Mouse (Mus musculus): ENCODE data around the gene Serp2.

Gene Serp2

DNA sequence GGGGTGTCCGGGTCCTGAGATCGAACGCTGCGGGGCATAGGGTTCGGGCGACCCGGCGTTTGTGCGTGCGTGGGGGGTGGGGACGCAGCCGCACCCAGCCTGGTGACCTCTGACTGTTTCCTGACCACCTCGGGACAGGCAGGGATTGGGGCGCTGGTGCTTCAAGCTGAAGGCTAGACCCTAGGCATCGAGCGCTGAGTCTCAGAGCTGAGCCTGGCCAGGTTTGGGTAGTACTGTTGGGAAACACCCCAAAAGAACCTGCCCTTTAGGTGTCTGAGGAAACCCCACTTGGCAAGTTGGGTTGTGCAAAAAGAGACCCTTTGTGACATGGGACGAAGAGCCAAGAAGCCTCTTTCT, at the start of gene Serp2:
Gene Serp2 (minus strand): TSS at position 38 of the 357 bp plus-strand sequence.
- no peak for DNase-seq (ENCODE audit: low read depth)

DNA sequence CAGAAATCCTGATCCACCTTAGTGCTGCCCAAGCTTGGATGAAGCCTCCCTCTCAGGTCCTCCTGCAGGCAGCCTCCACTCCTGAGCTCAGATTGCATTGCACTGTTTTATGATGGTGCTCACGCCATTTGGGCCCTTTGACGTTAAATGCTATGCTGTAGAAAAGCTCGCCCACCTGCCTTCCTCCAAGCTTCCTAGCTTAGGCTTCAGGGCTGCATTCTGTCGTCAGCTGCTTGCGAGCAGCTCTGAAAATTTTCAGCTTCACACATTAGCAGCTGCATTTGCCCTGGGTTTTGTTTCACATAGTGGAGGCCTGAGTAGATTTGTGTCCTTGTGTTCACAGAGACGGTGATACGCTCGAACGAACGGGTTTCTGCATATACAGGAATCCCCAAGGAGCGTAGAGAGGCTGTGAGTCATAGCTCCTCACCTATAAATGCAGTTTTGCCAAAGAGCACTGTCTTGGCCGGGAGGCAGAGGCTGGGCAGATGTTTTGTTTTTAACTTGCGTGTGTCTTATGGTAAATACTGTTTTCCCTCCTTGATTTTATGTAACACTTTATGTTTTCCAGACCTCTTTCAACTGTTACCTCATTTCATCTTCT, 49.3 kb upstream of the Serp2 start:
- DNase-seq (ENCODE audit: low read depth): no peak

DNA sequence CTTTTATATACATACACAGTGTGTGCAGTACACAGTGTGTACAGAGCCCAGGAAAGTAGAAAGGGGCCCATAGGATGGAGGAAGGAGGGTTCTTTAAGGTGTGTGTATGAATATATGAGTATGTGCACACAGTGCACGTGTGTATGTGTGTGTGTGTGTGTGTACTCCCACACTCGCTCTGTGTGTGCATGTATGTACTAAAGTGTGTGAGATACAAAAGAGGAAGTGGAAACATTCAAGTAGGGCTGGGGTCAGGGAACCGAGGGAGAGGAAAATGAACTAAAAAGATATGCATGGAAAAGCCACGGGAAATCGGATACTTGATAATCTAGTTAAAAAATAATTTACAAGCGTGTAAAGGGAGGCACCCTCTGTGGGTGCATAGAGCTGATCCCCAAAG, 47.3 kb upstream of the Serp2 start:
- DNase-seq (ENCODE audit: low read depth): no peak

DNA sequence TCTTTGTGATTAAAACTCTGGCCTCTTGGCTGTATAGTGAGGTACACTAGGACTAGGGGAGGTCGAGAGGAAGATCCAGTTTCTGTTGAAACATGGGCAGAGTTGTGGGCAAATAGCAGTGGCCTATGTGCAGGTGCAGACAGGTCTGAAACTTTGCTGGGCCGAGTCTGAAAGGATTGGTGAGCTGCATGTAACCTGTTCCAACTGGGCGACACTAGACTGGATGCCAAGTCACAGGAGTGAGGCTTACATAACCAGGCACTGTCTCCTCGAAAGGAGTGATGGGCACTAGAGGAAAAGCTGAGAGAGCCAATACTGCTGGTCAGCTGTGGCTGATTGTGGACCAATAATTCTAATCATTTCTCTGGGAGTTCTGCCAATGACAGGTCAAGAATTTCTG, 45.0 kb upstream of the Serp2 start:
- DNase-seq (ENCODE audit: low read depth): no peak

DNA sequence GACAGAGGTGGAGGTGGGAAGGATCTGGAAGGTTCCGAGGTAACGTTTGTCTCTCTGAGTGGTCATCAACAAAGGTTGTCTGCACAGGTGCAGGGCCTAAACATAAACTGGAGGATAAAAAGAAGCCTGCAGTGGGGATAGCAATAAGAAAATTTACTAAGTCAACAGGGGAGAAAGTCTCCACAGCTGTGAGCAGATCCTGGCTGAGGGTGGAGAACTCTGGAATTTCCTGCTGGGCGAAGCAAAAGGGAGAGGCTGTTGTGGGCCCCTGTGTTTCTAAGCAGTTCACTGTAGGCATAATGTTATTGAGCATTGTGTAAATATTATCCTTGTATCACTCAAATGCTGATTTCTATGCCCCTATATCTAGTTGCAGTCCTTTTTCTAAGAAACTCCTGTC, 43.7 kb upstream of the Serp2 start:
- no peak for DNase-seq (ENCODE audit: low read depth)

DNA sequence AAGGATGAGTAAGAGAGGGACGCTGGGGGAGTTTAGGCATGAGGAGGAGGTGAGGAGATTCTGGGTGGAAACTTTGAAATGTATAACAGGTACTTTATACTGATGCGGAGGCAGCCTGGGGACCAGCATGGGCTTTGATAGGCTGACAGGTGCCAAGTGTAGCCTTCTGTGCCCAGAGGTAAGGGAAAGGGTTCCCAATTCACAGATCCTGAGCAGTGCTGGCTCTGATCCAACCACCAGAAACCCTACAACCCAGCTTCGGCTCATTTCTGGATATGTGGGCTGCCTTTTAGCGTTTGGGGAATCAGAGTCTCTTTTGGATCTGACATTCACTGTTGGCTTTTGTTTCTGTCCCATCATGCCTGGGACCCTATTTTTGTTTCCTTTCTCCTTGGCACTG, 43.0 kb upstream of the Serp2 start:
- no peak for DNase-seq (ENCODE audit: low read depth)

DNA sequence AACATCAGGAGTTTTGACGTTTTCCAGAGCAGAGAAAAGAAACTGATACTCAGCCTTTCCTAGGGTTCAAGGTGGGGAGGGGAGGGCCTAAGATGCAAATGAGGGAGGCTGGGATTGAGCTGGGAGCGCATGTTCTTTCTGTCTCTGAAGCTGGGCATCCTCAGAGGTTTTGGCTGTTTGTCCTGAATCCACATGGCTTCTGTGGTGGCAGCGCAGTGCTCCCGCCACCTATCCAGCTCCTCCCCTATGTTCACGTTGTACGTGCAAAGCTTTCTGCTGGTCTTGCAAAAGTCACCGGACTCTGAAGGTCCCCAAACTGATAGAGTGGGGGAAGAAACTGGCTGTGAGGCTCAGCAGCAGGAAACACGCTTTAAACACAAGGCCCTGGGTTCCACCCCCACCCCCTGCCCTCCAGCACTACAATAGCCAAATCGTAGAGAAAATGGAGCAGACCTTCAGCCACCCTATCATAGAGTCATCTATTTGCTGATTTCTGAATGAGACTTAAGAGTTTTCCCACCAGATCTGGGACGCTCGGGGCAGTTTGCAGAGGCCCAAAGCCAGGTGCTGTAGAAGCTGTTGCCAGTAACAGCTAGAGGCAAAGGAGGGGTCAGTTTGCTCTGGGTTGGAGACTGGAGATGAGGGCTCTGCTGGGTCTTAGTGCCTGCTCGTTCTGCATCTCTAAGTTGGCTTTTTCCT, 42.0 kb upstream of the Serp2 start:
- DNase-seq (ENCODE audit: low read depth): no peak

DNA sequence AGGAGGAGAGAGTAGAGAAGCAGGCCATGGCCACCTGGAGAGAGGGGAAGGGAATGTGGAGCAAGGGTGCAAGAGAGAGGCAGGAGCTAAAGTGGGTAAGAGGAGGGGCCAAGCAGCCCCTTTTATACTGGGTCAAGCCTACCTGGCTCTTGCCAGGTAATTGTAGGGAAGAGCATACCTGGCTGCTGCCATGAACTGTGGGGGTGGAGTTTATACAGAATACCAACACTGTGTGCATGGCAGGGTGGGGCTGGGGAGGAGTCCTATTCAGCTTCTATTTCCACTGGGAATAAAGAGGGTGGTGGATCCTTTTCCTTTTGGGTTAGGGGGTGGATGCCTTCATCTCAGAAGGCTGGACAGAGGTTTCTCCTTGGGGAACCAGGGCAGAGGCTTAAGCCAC, 41.1 kb upstream of the Serp2 start:
- no peak for DNase-seq (ENCODE audit: low read depth)

DNA sequence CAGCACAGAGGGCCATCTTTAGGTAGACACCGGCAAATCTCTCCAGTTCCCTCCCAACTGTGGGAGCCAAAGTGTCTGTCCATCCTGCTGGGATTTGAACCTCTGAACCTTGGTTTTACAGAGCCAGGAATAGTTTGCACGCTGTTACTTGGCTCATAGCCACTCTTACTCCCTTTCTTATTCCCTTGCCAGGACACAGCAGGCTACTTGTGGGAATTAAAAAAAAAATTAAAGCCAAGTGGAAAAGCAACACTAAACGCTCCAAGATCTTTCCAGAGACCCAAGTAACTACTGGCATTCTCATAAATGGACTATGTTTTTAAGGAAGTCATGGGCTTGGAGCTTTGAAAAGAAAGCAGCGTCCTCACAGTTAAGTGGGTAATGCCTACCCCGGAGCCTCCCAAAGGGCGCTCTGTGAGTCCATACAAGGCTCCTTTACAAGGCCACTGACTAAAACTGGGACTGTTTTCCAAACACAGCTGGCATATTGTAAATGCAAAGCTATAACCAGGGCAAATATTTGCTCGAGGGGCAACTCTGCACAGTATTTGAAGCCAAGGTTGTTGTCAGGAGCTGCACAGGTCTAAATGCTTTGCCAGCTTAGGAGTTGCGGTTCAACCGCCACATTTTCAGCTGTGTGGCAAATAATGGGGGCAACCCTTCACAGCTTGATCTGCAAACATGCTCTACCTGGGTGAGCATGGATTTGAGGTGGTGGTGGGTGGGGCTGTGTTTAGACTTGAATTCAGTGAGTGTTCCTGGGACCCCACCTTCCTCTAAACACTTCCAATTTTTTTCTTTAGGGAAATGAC, 38.6 kb upstream of the Serp2 start:
- no peak for DNase-seq (ENCODE audit: low read depth)

DNA sequence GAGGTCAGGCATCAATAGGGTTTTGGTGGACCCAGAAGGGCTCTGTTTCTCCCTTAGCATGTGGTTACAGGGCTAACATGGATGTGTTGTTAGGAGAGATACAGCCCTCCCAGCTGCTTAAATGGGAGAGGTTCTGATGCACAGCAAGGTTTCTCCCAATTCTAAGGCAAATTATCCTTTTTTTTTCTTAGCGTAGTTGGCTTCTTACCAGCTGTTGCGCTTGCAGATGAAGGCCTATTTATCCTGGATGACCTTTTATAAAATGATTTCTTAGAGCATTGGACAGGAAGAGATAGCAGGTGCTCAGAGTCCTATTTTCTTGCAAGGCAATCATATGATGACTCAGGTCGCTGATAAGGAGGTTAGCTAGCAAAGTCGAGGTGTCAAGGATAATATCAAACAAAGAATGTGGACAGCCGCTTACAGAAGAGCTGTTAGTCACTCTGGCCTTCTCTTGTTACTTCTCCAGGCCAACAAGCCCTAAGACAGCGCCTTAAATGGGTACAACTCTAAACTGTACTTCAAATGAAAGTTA, 37.7 kb upstream of the Serp2 start:
- peak; percentile 85 for DNase-seq (ENCODE audit: low read depth)

DNA sequence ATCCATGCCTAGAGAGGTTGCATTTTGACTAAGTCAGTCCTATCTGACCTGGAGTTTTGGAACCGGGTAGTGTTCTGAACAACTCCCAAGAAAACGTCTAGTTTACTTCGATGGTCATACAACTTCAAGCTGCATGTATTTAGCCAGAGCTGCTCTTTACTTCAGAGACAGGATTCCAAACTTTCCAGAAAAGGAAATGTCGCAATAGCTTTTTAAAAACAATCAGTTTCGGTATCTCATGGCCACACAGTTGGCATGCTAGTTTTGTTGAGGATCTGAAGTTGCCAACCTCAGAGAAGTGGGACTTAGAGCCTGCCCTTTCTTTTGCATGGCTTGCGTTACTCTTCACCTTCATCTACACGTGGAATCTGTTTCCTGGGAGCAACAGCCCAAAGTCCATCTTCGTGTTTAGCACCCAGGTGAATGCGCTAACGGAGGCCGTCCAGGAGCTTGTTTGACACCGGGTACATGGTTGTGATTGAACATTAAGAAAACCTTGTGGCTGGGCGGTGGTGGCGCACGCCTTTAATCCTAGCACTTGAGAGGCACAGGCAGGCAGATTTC, 37.0 kb upstream of the Serp2 start:
- peak; percentile 32 for DNase-seq (ENCODE audit: low read depth)

DNA sequence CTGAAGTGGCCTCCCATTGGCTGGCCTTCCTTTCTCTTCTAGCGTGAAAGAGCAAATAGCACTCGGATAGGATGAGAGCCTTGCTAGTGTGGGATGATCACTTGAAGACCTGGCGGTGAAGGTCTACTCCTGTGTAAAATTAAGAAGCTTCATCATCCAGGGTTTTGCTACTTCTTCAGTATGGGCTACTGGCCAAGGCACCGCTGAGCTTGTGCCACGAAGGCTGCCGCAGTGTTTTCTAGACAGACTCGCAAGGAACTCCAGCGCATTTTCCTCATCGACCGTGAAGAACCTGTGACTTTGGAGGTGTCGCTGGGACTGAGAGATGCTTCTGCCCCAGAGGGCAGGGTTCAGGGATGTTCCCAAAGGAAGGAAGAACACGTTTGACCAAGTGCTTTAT, 36.0 kb upstream of the Serp2 start:
- no peak for DNase-seq (ENCODE audit: low read depth)

DNA sequence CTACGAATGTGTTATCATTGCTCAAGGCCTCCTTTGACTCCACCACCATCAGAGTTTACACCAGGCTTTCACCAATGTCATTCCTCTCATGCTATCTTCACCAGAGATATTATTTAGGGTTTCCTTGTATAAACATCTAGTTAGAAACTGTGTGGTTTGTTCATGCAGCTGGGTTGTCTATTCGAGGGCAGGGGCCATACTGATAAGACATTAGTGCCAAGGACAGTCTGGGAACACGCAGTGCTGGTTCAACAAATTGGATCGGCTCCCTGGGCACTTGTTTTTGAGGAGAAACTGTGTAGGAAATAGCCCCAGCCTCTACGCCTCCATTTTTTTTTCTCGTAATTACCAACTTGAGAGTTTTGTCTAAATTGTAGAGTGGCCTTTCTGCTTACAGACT, 35.4 kb upstream of the Serp2 start:
- DNase-seq (ENCODE audit: low read depth): peak; percentile 74

DNA sequence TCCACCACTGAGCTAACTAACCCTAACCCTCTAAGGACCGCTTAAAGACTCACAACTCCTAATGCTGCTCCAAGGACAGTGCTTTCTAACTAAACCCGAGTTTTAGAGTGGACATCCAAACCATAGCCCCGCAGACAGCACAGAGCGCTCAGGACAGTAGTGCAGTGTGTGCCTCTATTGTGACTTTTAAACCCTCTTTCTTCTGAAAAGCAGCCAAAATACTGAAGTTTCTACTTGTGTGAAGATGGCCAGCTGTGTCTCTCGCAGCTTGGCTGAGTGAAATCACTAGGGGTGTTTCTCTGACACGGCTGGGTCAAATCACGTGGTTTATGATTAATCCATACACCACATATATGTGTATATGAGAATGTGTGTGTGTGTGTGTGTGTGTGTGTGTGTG, 33.4 kb upstream of the Serp2 start:
- no peak for DNase-seq (ENCODE audit: low read depth)

DNA sequence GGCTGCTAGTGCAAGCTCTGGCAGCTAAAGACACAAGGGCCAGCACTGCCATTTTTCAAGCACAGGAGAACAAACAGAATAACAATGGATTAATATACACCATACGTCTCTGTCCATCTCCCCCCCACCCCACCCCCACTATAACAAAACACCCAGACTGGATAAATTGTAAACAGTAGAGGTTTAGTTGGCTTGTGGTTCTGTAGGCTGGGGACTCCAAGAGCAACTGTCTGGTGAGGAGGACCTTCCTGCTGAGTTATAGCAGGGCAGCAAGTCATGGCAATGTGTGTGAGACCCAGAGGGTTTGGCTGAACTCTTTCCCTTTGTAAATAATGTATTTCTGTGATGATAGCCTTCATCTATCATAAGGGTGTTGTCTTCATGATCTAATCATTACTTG, 33.0 kb upstream of the Serp2 start:
- no peak for DNase-seq (ENCODE audit: low read depth)

DNA sequence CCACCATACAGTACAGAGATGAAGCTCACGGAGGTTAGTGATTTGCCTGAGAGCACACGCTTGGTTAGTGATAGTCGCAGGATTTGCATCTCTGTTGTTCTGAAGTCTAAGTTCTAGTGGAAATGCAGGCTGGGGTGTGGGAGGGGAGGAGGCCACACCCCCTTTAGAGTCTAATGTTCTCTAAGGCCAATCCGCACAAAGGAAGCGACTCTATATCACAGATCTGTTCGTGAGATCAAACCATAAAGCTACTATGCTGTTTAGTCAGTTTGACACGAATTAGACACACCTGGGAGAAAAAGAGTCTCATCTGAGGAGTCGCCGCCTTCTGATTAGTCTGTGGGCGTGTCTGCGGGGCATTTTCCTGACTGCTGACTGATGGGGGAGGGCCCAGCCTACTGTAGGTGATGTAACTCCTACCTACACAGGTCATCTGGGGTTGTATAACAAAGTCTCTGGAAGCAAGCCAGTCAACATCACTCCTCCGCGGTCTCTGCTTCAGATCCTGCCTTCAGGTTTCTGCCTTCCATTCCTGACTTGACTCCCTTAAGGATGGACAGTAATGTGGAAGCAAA, 29.2 kb upstream of the Serp2 start:
- no peak for DNase-seq (ENCODE audit: low read depth)

DNA sequence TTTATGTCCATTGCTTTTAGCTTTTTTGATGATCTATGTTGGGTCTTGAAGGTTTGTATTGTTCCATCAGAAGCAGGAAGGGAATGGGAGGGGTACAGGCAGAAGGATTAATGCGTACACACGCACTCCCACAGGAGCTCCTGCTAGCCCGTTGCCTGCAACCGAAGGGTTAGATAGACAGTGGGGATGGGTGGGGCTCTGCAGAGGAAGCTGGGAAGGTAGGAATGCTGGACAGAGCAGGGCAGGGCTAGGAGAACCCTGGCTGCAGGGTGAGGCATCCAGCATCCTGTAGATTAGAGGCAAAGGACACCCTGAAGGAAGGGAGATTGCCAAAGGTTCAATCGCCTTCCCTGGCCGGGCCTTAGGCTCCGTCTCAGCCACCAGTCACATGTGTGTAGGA, 27.3 kb upstream of the Serp2 start:
- no peak for DNase-seq (ENCODE audit: low read depth)

DNA sequence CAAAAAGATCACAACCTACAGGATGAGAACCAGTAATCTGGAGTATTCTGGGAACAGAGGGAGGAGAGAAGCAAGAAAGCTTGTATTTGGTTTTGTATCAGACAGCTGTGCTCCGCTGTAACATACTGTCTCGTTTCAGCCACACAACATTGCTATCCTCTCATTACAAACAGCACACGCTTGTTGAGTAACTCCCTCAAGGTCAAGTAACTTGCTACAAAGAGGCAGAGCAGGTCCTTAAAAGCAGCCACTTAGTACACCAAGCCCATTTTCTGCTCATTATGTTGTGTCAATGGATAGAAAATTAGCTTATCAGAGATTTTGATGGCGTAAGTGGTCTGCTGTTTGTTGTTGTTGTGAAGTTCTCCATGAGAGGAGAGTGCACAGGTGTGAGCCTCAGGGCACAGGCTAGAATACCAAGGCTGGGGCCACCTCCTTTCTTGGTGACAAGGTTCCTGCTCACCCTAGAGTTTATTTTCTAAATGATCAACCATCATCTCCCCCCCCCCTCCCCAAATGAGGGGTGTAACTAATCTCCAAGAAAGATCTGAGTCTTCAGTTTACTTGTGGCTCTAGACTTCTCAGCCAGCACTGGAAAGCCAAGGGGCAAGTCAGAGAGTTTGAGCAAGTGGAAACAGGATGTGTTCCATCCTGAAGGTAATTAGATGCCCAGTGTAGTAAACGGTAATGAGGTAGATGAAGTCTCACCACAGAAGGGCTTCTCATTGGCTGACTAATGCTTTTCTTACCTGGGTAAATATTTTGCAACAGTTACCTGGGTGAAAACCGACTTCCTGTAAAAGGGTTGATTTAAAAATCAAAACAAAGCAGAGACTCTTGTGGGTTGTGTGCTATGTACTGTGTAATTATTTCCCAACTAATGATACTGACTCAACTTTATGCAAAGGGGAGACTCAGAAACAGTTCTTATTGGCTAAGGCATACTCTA, 25.6 kb upstream of the Serp2 start:
- DNase-seq (ENCODE audit: low read depth): peak; percentile 62

DNA sequence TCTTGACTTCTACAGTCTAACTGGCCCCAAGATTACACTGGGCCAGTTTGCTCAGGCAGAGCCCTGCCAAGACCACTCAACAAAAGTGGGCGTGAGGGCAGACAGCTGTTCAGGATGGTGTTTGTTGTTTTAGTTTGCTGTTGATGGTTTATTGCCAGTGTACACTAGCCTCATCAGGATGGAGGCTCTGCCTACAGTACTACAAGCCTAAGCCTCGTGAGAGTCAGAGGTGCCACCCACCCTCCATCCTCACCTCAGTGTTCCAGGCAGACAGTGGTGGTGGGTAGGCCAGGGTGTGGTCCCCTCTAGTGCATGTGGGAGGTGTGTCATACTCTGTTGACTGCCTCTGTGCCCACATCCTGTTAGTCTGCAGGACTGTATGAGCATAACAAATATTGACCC, 23.0 kb upstream of the Serp2 start:
- no peak for DNase-seq (ENCODE audit: low read depth)

DNA sequence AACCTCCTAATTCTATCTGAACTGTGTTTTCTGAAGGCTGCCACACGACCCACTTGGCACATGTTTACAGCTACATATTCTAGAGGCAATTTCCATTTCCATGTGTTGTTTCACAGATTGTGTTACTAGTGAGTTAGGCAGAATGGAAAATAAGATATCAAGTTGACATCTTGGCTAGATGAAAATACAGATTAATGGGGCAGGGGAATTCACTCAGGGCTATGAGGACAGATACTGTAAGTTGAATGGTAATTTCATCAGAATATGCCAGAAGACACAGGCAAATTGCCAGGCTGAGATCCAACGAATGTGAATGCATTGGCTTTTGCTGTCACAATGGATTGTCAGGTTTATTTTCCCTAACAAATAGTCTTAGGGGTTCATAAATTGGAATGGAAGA, 21.2 kb upstream of the Serp2 start:
- no peak for DNase-seq (ENCODE audit: low read depth)

DNA sequence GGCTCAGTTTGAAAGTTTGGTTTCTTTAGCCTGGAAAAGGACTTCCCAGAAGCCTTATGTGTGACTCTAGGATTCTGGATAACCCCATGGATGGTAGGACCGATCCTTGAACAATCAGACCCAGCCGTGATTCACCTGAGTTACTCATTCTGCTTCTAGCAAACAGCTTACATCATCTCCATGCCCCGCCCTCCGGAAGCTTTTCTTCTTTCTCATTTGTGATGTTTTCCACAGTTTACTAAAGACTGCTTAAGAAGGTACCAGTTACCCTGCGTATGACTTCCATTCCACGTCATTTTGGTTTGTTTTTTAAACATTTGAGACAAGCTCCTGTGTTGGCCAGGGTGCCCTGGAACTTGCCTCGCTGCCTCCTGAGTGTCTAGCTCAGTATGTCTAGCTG, 13.6 kb upstream of the Serp2 start:
- peak; percentile 31 for DNase-seq (ENCODE audit: low read depth)
